26 mouse cellular contexts compared by ENCODE assay signal in the genomic region with DNA sequence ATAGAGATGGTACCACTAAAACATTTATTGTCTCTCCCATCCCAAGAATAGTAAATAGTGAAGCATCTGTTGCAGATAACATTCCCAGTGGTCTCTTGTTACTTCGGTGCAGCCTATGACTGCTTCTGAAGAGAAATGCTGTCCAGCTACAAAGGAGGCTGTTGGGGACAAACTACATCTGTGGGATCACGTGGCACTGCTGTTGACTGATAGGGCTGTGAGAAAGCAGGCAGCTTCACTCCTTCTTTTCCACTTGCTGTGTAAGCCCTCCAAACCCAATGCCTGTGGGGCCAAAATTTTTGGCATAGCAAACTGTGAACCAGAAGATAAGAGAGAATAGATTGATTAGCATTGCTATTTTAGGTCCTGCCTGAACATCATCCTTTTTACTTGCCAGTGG. TPM values are rescaled to one million over a fixed set of nuclear protein-coding genes. Genes with fewer than 3 reads are reported as not detected.
DNase-seq lines count a peak whose midpoint lies in the region; ATAC-seq and TF ChIP-seq lines count a peak whose summit lies in the region.
"Had no signal": no experiment of that assay in that cellular context is flagged by ENCODE, and none has a peak within 500 bp of the region (broad histone marks: within the 10 kb centered on the region; RNA-seq: fewer than 3 reads in every experiment).

No protein-coding gene starts in this region.

- DNase-seq in lung, embryonic 14.5 days: peak; percentile 96
- DNase-seq in lung, adult 2 months: no peak
- DNase-seq in layer of hippocampus, postnatal 25 days (ENCODE audit: extremely low spot score in 1 of 2, low spot score in 1 of 2): no peak
- DNase-seq in frontal cortex, postnatal 10 days (ENCODE audit: low spot score in 2 of 2): no peak
- DNase-seq: cerebellum, postnatal 25 days; forebrain, postnatal 0 days; gastrocnemius, postnatal 10 days; right cerebral cortex, postnatal 14 days; thymus, adult 2 months had no signal

- no peaks in the 10 kb centered on the region for H3K27me3 ChIP-seq in lung, embryonic 14.5 days (ENCODE audit: insufficient read depth, low read length)
- no peaks in the 10 kb centered on the region for H3K27me3 ChIP-seq in heart, embryonic 14.5 days (ENCODE audit: control insufficient read depth, insufficient read depth, low read length)
- H3K27me3 ChIP-seq in lung, embryonic 16.5 days (ENCODE audit: control insufficient read depth, insufficient read depth, low read depth, low read length): no peaks in the 10 kb centered on the region
- H3K27me3 ChIP-seq in hindbrain, embryonic 16.5 days (replicated peaks; ENCODE audit: control insufficient read depth, insufficient read depth, low read length): peaks cover 24% of the 10 kb centered on the region
- H3K27me3 ChIP-seq: embryonic facial prominence, embryonic 12.5 days; kidney, embryonic 15.5 days; limb, embryonic 12.5 days; stomach, embryonic 15.5 days had no signal

- H3K4me1 ChIP-seq in lung, embryonic 14.5 days (ENCODE audit: insufficient read depth): peaks cover 16% of the 10 kb centered on the region; the same call in 1 of the 2 replicates
- no peaks in the 10 kb centered on the region for H3K4me1 ChIP-seq in lung, adult 2 months (ENCODE audit: control insufficient read depth, insufficient read depth, low read length)
- peaks cover 33 to 75% of the 10 kb centered on the region in 2 experiments for H3K4me1 ChIP-seq in heart, embryonic 14.5 days (ENCODE audit: control insufficient read depth in 2 of 2, insufficient read depth in 2 of 2, low read length in 2 of 2)
- H3K4me1 ChIP-seq in lung, embryonic 16.5 days (replicated peaks; ENCODE audit: control insufficient read depth, insufficient read depth, low read length): peaks cover 7% of the 10 kb centered on the region
- H3K4me1 ChIP-seq in hindbrain, embryonic 16.5 days (ENCODE audit: control insufficient read depth, insufficient read depth, low read depth, low read length): peaks cover 7% of the 10 kb centered on the region
- H3K4me1 ChIP-seq: embryonic facial prominence, embryonic 12.5 days; kidney, embryonic 15.5 days; limb, embryonic 12.5 days; stomach, embryonic 15.5 days had no signal

- no peaks in the 10 kb centered on the region for H3K9me3 ChIP-seq in lung, embryonic 14.5 days (ENCODE audit: low read depth, low read length)
- no peaks in the 10 kb centered on the region for H3K9me3 ChIP-seq in heart, embryonic 14.5 days (ENCODE audit: control insufficient read depth, low read length)
- H3K9me3 ChIP-seq in lung, embryonic 16.5 days (ENCODE audit: control insufficient read depth, low read length): no peaks in the 10 kb centered on the region
- no peaks in the 10 kb centered on the region for H3K9me3 ChIP-seq in hindbrain, embryonic 16.5 days (ENCODE audit: control insufficient read depth, low read length)
- H3K9me3 ChIP-seq: embryonic facial prominence, embryonic 12.5 days; G1E; kidney, embryonic 15.5 days; limb, embryonic 12.5 days; midbrain, embryonic 10.5 days; neural tube, embryonic 12.5 days; stomach, embryonic 15.5 days had no signal

- H3K4me3 ChIP-seq in lung, embryonic 14.5 days (ENCODE audit: low read depth, low read length): no peak overlapping the region
- H3K4me3 ChIP-seq in lung, adult 2 months (replicated peaks; ENCODE audit: extremely low read depth, low read depth, low read length): no peak overlapping the region
- H3K4me3 ChIP-seq in heart, embryonic 14.5 days (ENCODE audit: control insufficient read depth in 1 of 2, insufficient read depth in 1 of 2, low read depth in 1 of 2, low read length in 2 of 2): no peak overlapping the region
- no peak overlapping the region for H3K4me3 ChIP-seq in lung, embryonic 16.5 days (ENCODE audit: low read length)
- H3K4me3 ChIP-seq in hindbrain, embryonic 16.5 days (ENCODE audit: low read length): no peak overlapping the region
- H3K4me3 ChIP-seq: embryonic facial prominence, embryonic 12.5 days; kidney, embryonic 15.5 days; left cerebral cortex, adult 2 months; limb, embryonic 12.5 days; midbrain, embryonic 10.5 days; neural tube, embryonic 12.5 days; stomach, embryonic 15.5 days had no signal

- H3K36me3 ChIP-seq in lung, embryonic 14.5 days (ENCODE audit: insufficient read depth): peaks cover 23% of the 10 kb centered on the region
- peaks cover 72% of the 10 kb centered on the region for H3K36me3 ChIP-seq in heart, embryonic 14.5 days (ENCODE audit: control insufficient read depth, insufficient read depth, low read length)
- H3K36me3 ChIP-seq in lung, embryonic 16.5 days (ENCODE audit: control insufficient read depth, insufficient read depth, low read length): peaks cover 4% of the 10 kb centered on the region; the same call in 1 of the 2 replicates
- H3K36me3 ChIP-seq in hindbrain, embryonic 16.5 days (ENCODE audit: control insufficient read depth, insufficient read depth, low read length): peaks cover 8% of the 10 kb centered on the region; the same call in 1 of the 2 replicates

- no peak for TF ChIP-seq POLR2A in lung, adult 2 months (IDR thresholded peaks at IDR 0.05; ENCODE audit: borderline replicate concordance, extremely low read depth, low read depth, low read length)

- H3K4me2 ChIP-seq in lung, embryonic 14.5 days: 0 out of 2 replicates have a peak overlapping the region, but pooled peaks have one; percentile 13
- H3K4me2 ChIP-seq in heart, embryonic 14.5 days (ENCODE audit: low read length): 0 out of 2 replicates have a peak overlapping the region, but pooled peaks have one; percentile 22
- H3K4me2 ChIP-seq in lung, embryonic 16.5 days (ENCODE audit: low read depth, low read length): no peak overlapping the region
- H3K4me2 ChIP-seq in hindbrain, embryonic 16.5 days (ENCODE audit: low read length): no peak overlapping the region
- H3K4me2 ChIP-seq: embryonic facial prominence, embryonic 12.5 days; kidney, embryonic 15.5 days; limb, embryonic 12.5 days; neural tube, embryonic 12.5 days; stomach, embryonic 15.5 days had no signal

- no peak overlapping the region for H3K27ac ChIP-seq in lung, embryonic 14.5 days (ENCODE audit: low read depth)
- H3K27ac ChIP-seq in heart, embryonic 14.5 days (replicated peaks in 1 of 2; ENCODE audit: control insufficient read depth in 1 of 2, insufficient read depth in 1 of 2, low read depth in 2 of 2, low read length in 2 of 2): peak overlapping the region; percentile 83 to 85
- no peak overlapping the region for H3K27ac ChIP-seq in lung, embryonic 16.5 days (ENCODE audit: low read length)
- no peak overlapping the region for H3K27ac ChIP-seq in hindbrain, embryonic 16.5 days (ENCODE audit: low read depth, low read length)
- H3K27ac ChIP-seq: embryonic facial prominence, embryonic 12.5 days; kidney, embryonic 15.5 days; left cerebral cortex, adult 2 months; limb, embryonic 12.5 days; liver, embryonic 14.5 days; midbrain, embryonic 10.5 days; neural tube, embryonic 12.5 days; stomach, embryonic 15.5 days had no signal

- no peak overlapping the region for H3K9ac ChIP-seq in lung, embryonic 14.5 days
- H3K9ac ChIP-seq in heart, embryonic 14.5 days (ENCODE audit: low read length): no peak overlapping the region
- no peak overlapping the region for H3K9ac ChIP-seq in lung, embryonic 16.5 days (ENCODE audit: low read length)
- H3K9ac ChIP-seq in hindbrain, embryonic 16.5 days (ENCODE audit: low read depth, low read length): no peak overlapping the region
- H3K9ac ChIP-seq: embryonic facial prominence, embryonic 12.5 days; forebrain, postnatal 0 days; kidney, embryonic 15.5 days; limb, embryonic 12.5 days; liver, embryonic 14.5 days; neural tube, embryonic 12.5 days; stomach, embryonic 15.5 days had no signal

- TF ChIP-seq CTCF in lung, embryonic 14.5 days (IDR thresholded peaks at IDR 0.05; ENCODE audit: low read depth): no peak
- TF ChIP-seq CTCF in lung, adult 2 months (IDR thresholded peaks at IDR 0.05; ENCODE audit: insufficient read depth, low read length): no peak

- 9% methylated on average over 2 of the region's 2 CpGs for WGBS in lung, embryonic 14.5 days
- WGBS in lung, adult 2 months: 28% methylated on average over 2 of the region's 2 CpGs
- WGBS in heart, embryonic 14.5 days: 4% methylated on average over 2 of the region's 2 CpGs
- 25% methylated on average over 2 of the region's 2 CpGs for WGBS in lung, embryonic 16.5 days
- WGBS in hindbrain, embryonic 16.5 days: 61% methylated on average over 2 of the region's 2 CpGs

- ATAC-seq in lung, embryonic 14.5 days (ENCODE audit: insufficient read depth): peak; percentile 95
- peak; percentile 51; the same call in 1 of the 2 replicates for ATAC-seq in heart, embryonic 14.5 days (ENCODE audit: insufficient number of reproducible peaks, insufficient read depth, low FRiP score, low read depth)
- peak; percentile 93 for ATAC-seq in lung, embryonic 16.5 days (ENCODE audit: low read depth)
- peak; percentile 62 for ATAC-seq in megakaryocyte-erythroid progenitor cell, adult 5-6 weeks (replicated peaks; ENCODE audit: low FRiP score, low TSS enrichment, poor library complexity, severe bottlenecking)
- ATAC-seq in hindbrain, embryonic 16.5 days: no peak
- ATAC-seq: CD4-positive, CD25-positive, alpha-beta regulatory T cell, adult 4 months; forebrain, postnatal 0 days had no signal

RNA-seq across cellular contexts. Expression of a gene that starts 17.4 kb away (rescaled TPM):
- polyA plus RNA-seq in lung, embryonic 14.5 days (2014; fragmentation: Nextera tagmentation; extraction: Ambion mirVana): 1.9 and 31.7 TPM in 2 replicates
- 8.8 and 38.0 TPM in 2 replicates for polyA plus RNA-seq in lung, adult 2 months (2012; rRNA removed)
- 1,942 and 2,129 TPM in 2 replicates for polyA plus RNA-seq in heart, embryonic 14.5 days (2014; fragmentation: Nextera tagmentation; extraction: Ambion mirVana)
- polyA plus RNA-seq in lung, embryonic 16.5 days (2015; fragmentation: Nextera tagmentation; extraction: Ambion mirVana): 56.4 and 71.6 TPM in 2 replicates
- 3.9 and 16.2 TPM in 2 replicates for total RNA-seq in megakaryocyte-erythroid progenitor cell, adult 5-6 weeks (2014; fragmentation: Nextera tagmentation)
- total RNA-seq in megakaryocyte-erythroid progenitor cell, adult 5-6 weeks (2017): 33.1 and 36.2 TPM in 2 replicates
- total RNA-seq in layer of hippocampus, postnatal 25 days (2021): not detected
- polyA plus RNA-seq in hindbrain, embryonic 16.5 days (2015; fragmentation: Nextera tagmentation; extraction: Ambion mirVana): 0.24 and 7.3 TPM in 2 replicates
- total RNA-seq: forebrain, postnatal 0 days; G1E; layer of hippocampus, adult 18-20 months; left cerebral cortex, adult 2 months had no signal
- polyA plus RNA-seq: CD4-positive, CD25-positive, alpha-beta regulatory T cell, adult 4 months; forebrain, postnatal 0 days; G1E; intestine, embryonic 14.5 days; urinary bladder, adult 2 months had no signal

RNA-seq across cellular contexts. Expression of a gene that starts 41.6 kb away (rescaled TPM):
- 36.2 and 40.8 TPM in 2 replicates for polyA plus RNA-seq in lung, embryonic 14.5 days (2014; fragmentation: Nextera tagmentation; extraction: Ambion mirVana)
- polyA plus RNA-seq in lung, adult 2 months (2012; rRNA removed): 4.7 and 11.2 TPM in 2 replicates
- polyA plus RNA-seq in heart, embryonic 14.5 days (2014; fragmentation: Nextera tagmentation; extraction: Ambion mirVana): 34.6 and 36.2 TPM in 2 replicates
- 25.1 and 27.2 TPM in 2 replicates for polyA plus RNA-seq in lung, embryonic 16.5 days (2015; fragmentation: Nextera tagmentation; extraction: Ambion mirVana)
- 58.0 and 65.5 TPM in 2 replicates for total RNA-seq in megakaryocyte-erythroid progenitor cell, adult 5-6 weeks (2014; fragmentation: Nextera tagmentation)
- total RNA-seq in megakaryocyte-erythroid progenitor cell, adult 5-6 weeks (2017): 75.3 and 94.0 TPM in 2 replicates
- total RNA-seq in layer of hippocampus, postnatal 25 days (2021): 10 to 100 TPM; 25.6 TPM
- 36.3 and 37.0 TPM in 2 replicates for polyA plus RNA-seq in hindbrain, embryonic 16.5 days (2015; fragmentation: Nextera tagmentation; extraction: Ambion mirVana)

RNA-seq across cellular contexts. Expression of a gene that starts 51.0 kb away (rescaled TPM):
- polyA plus RNA-seq in lung, embryonic 14.5 days (2014; fragmentation: Nextera tagmentation; extraction: Ambion mirVana): 26.0 and 27.8 TPM in 2 replicates
- polyA plus RNA-seq in lung, adult 2 months (2012; rRNA removed): 0.41 and 0.90 TPM in 2 replicates
- 16.6 and 16.9 TPM in 2 replicates for polyA plus RNA-seq in heart, embryonic 14.5 days (2014; fragmentation: Nextera tagmentation; extraction: Ambion mirVana)
- polyA plus RNA-seq in lung, embryonic 16.5 days (2015; fragmentation: Nextera tagmentation; extraction: Ambion mirVana): 20.5 and 22.0 TPM in 2 replicates
- total RNA-seq in megakaryocyte-erythroid progenitor cell, adult 5-6 weeks (2014; fragmentation: Nextera tagmentation): 109 and 163 TPM in 2 replicates
- total RNA-seq in megakaryocyte-erythroid progenitor cell, adult 5-6 weeks (2017): 35.9 and 44.5 TPM in 2 replicates
- total RNA-seq in layer of hippocampus, postnatal 25 days (2021): under 1 TPM; 0.59 TPM
- 2.5 and 3.7 TPM in 2 replicates for polyA plus RNA-seq in hindbrain, embryonic 16.5 days (2015; fragmentation: Nextera tagmentation; extraction: Ambion mirVana)

Comparison
In these comparisons a context has a peak if more than half of its experiments do, and no peak if none do; other contexts are left out.
1. H3K4me2 ChIP-seq: peak in lung, embryonic 14.5 days (single experiment) and heart, embryonic 14.5 days (single experiment); none in lung, embryonic 16.5 days (single experiment) and hindbrain, embryonic 16.5 days (single experiment).
2. H3K27ac ChIP-seq: peak in heart, embryonic 14.5 days (2 of 2); none in lung, embryonic 14.5 days (single experiment), lung, embryonic 16.5 days (single experiment) and hindbrain, embryonic 16.5 days (single experiment).
3. RNA of a gene that starts 17.4 kb away (polyA plus RNA-seq): 1,942 to 2,129 TPM in heart, embryonic 14.5 days; 56.4 to 71.6 TPM in lung, embryonic 16.5 days, 8.8 to 38.0 TPM in lung, adult 2 months, 1.9 to 31.7 TPM in lung, embryonic 14.5 days and 0.24 to 7.3 TPM in hindbrain, embryonic 16.5 days; every median in the first group is over 10 times any median in the second.